Mouse (Mus musculus) ES-Bruce4 (cell line): ENCODE measurements around the gene Akap8l.

Experiments
- CTCF ChIP-seq: IDR thresholded peaks from one replicate; pipeline ENCODE4 v1.8.1; 2011; ENCODE audit warnings: low read depth, low read length
- EP300 ChIP-seq: IDR thresholded peaks from 2 replicates; pipeline ENCODE4 v1.6.1; 2011; ENCODE audit warnings: low read depth, low read length; ENCODE audit not compliant: insufficient read depth
- POLR2A ChIP-seq: IDR thresholded peaks from one replicate; pipeline ENCODE4 v1.8.1; 2011; ENCODE audit warnings: low read length; ENCODE audit not compliant: insufficient read depth

- TF ChIP-seq CTCF (no peak), POLR2A (no peak), EP300 (no peak)
Measured at GRCm38 (mm10) chr17:32389101-32389659, 38.8 kb upstream of the Akap8l start, which contains the start of gene Wiz.
